Mouse (Mus musculus) lung, postnatal 14 days (tissue): Measurements from ENCODE around the gene Rere.
A peak's percentile ranks its signal among the peaks of the same experiment; 100 is the strongest.

Source experiments
- DNase-seq: peaks from one replicate; pipeline ENCODE4 v3.0.0; 2021

Gene Rere

GRCm38 (mm10) chr4:150624933-150625332 lies 343.5 kb downstream of the Rere start:
- no peak for DNase-seq

GRCm38 (mm10) chr4:150625425-150625824 lies 344.0 kb downstream of the Rere start:
- DNase-seq = peak; percentile 84

GRCm38 (mm10) chr4:150625951-150626732 lies 344.7 kb downstream of the Rere start:
- DNase-seq = peak; percentile 75

- no peak for DNase-seq
These were observed 347.8 kb downstream of the Rere start for GRCm38 (mm10) chr4:150629266-150629665.

GRCm38 (mm10) chr4:150635568-150635967 lies 354.1 kb downstream of the Rere start:
- no peak for DNase-seq

GRCm38 (mm10) chr4:150636635-150637034 lies 355.2 kb downstream of the Rere start:
- no peak for DNase-seq

GRCm38 (mm10) chr4:150644299-150644698 lies 362.9 kb downstream of the Rere start:
- DNase-seq = no peak

GRCm38 (mm10) chr4:150649327-150649726 lies 367.9 kb downstream of the Rere start:
- no peak for DNase-seq

GRCm38 (mm10) chr4:150651390-150652277 lies 370.2 kb downstream of the Rere start, which contains the start of gene Slc45a1:
Gene Slc45a1 (minus strand): TSS chr4:150652174.
- no peak for DNase-seq

- no peak for DNase-seq
These were observed 371.7 kb downstream of the Rere start for GRCm38 (mm10) chr4:150653072-150653599.

GRCm38 (mm10) chr4:150655989-150656388 lies 374.5 kb downstream of the Rere start:
- peak; percentile 88 for DNase-seq

GRCm38 (mm10) chr4:150656504-150656903 lies 375.1 kb downstream of the Rere start:
- peak; percentile 40 for DNase-seq

- peak; percentile 55 for DNase-seq
These were observed 378.6 kb downstream of the Rere start for GRCm38 (mm10) chr4:150659926-150660610.

GRCm38 (mm10) chr4:150661886-150662285 lies 380.4 kb downstream of the Rere start:
- DNase-seq = no peak

- DNase-seq = peak; percentile 57
These were observed 381.7 kb downstream of the Rere start for GRCm38 (mm10) chr4:150663192-150663591.

GRCm38 (mm10) chr4:150664726-150665125 lies 383.3 kb downstream of the Rere start:
- no peak for DNase-seq

GRCm38 (mm10) chr4:150665806-150666205 lies 384.4 kb downstream of the Rere start:
- DNase-seq = no peak
